Mouse (Mus musculus): ENCODE results near the gene Efs. TPM values are rescaled to one million over a fixed set of nuclear protein-coding genes. Genes with fewer than 3 reads are reported as not detected.
A peak's percentile ranks its signal among the peaks of the same experiment; 100 is the strongest.

Gene Efs
- polyA plus RNA-seq, 1 experiment from 2014 or later, result 27.6 TPM

GRCm38 (mm10) chr14:54942479-54942878, 16.6 kb upstream of the Efs start:
- no peaks in the 10 kb centered on the region for H3K27me3 ChIP-seq (ENCODE audit: control insufficient read depth, insufficient read depth, low read length)
- ATAC-seq (ENCODE audit: low FRiP score) (no peak), DNase-seq (ENCODE audit: low spot score, missing footprints) (no peak)
- H3K4me1 ChIP-seq (ENCODE audit: control insufficient read depth, insufficient read depth, low read length), result no peaks in the 10 kb centered on the region
- no peaks in the 10 kb centered on the region for H3K9me3 ChIP-seq (ENCODE audit: control insufficient read depth, low read length)
- no peak overlapping the region for H3K4me2 ChIP-seq
- H3K4me3 ChIP-seq (ENCODE audit: low read depth, low read length), result no peak overlapping the region
- H3K36me3 ChIP-seq (ENCODE audit: control insufficient read depth, insufficient read depth, low read length), result no peaks in the 10 kb centered on the region
- 92% methylated on average over 8 of the region's 8 CpGs for WGBS
- H3K9ac ChIP-seq (ENCODE audit: low read length), result no peak overlapping the region
- no peak overlapping the region for H3K27ac ChIP-seq (ENCODE audit: low read depth, low read length)

- H3K4me3 ChIP-seq (ENCODE audit: low read depth, low read length), result no peak overlapping the region
- ATAC-seq (ENCODE audit: low FRiP score), result no peak
- H3K4me1 ChIP-seq (ENCODE audit: control insufficient read depth, insufficient read depth, low read length), result no peaks in the 10 kb centered on the region; the same call in 1 of the 2 replicates
- no peaks in the 10 kb centered on the region for H3K9me3 ChIP-seq (ENCODE audit: control insufficient read depth, low read length)
- DNase-seq (ENCODE audit: low spot score, missing footprints), result peak; percentile 6
- H3K27me3 ChIP-seq (ENCODE audit: control insufficient read depth, insufficient read depth, low read length), result no peaks in the 10 kb centered on the region
- no peaks in the 10 kb centered on the region for H3K36me3 ChIP-seq (ENCODE audit: control insufficient read depth, insufficient read depth, low read length)
- H3K4me2 ChIP-seq, result no peak overlapping the region
- no peak overlapping the region for H3K9ac ChIP-seq (ENCODE audit: low read length)
- no peak overlapping the region for H3K27ac ChIP-seq (ENCODE audit: low read depth, low read length)
- WGBS, result 73% methylated on average over 13 of the region's 13 CpGs
Observed at GRCm38 (mm10) chr14:54941024-54941978, 15.4 kb upstream of the Efs start.

- Histone ChIP-seq H3K4me1 (ENCODE audit: control insufficient read depth, insufficient read depth, low read length) (no peaks in the 10 kb centered on the region; the same call in 1 of the 2 replicates), H3K27ac (ENCODE audit: low read depth, low read length) (no peak overlapping the region), H3K9me3 (ENCODE audit: control insufficient read depth, low read length) (no peaks in the 10 kb centered on the region), H3K4me3 (ENCODE audit: low read depth, low read length) (no peak overlapping the region), H3K27me3 (ENCODE audit: control insufficient read depth, insufficient read depth, low read length) (no peaks in the 10 kb centered on the region), H3K4me2 (no peak overlapping the region), H3K9ac (ENCODE audit: low read length) (no peak overlapping the region), H3K36me3 (ENCODE audit: control insufficient read depth, insufficient read depth, low read length) (no peaks in the 10 kb centered on the region)
- WGBS, result 88% methylated on average over 3 of the region's 3 CpGs
- no peak for ATAC-seq (ENCODE audit: low FRiP score)
- DNase-seq (ENCODE audit: low spot score, missing footprints), result no peak
Observed at GRCm38 (mm10) chr14:54940176-54940530, 14.2 kb upstream of the Efs start.

- 50% methylated on average over 12 of the region's 12 CpGs for WGBS
- H3K4me3 ChIP-seq (ENCODE audit: low read depth, low read length), result no peak overlapping the region
- no peak overlapping the region for H3K9ac ChIP-seq (ENCODE audit: low read length)
- no peaks in the 10 kb centered on the region; the same call in 1 of the 2 replicates for H3K4me1 ChIP-seq (ENCODE audit: control insufficient read depth, insufficient read depth, low read length)
- no peaks in the 10 kb centered on the region for H3K27me3 ChIP-seq (ENCODE audit: control insufficient read depth, insufficient read depth, low read length)
- DNase-seq (ENCODE audit: low spot score, missing footprints) (peak; percentile 92), ATAC-seq (ENCODE audit: low FRiP score) (no peak)
- H3K27ac ChIP-seq (ENCODE audit: low read depth, low read length), result no peak overlapping the region
- no peak overlapping the region for H3K4me2 ChIP-seq
- H3K9me3 ChIP-seq (ENCODE audit: control insufficient read depth, low read length), result no peaks in the 10 kb centered on the region
- H3K36me3 ChIP-seq (ENCODE audit: control insufficient read depth, insufficient read depth, low read length), result no peaks in the 10 kb centered on the region
Observed at GRCm38 (mm10) chr14:54939434-54940175, 13.7 kb upstream of the Efs start.

- Histone ChIP-seq H3K4me1 (ENCODE audit: control insufficient read depth, insufficient read depth, low read length) (no peaks in the 10 kb centered on the region; the same call in 1 of the 2 replicates), H3K27ac (ENCODE audit: low read depth, low read length) (no peak overlapping the region), H3K36me3 (ENCODE audit: control insufficient read depth, insufficient read depth, low read length) (no peaks in the 10 kb centered on the region), H3K4me3 (ENCODE audit: low read depth, low read length) (no peak overlapping the region), H3K9me3 (ENCODE audit: control insufficient read depth, low read length) (no peaks in the 10 kb centered on the region), H3K9ac (ENCODE audit: low read length) (no peak overlapping the region), H3K4me2 (no peak overlapping the region), H3K27me3 (ENCODE audit: control insufficient read depth, insufficient read depth, low read length) (no peaks in the 10 kb centered on the region)
- DNase-seq (ENCODE audit: low spot score, missing footprints) (peak; percentile 19), ATAC-seq (ENCODE audit: low FRiP score) (no peak)
- whole genome bisulfite sequencing, result 80% methylated on average over 15 of the region's 15 CpGs
Observed at GRCm38 (mm10) chr14:54938431-54939219, 12.7 kb upstream of the Efs start.

GRCm38 (mm10) chr14:54937361-54938182, 11.6 kb upstream of the Efs start:
- no peaks in the 10 kb centered on the region for H3K27me3 ChIP-seq (ENCODE audit: control insufficient read depth, insufficient read depth, low read length)
- H3K36me3 ChIP-seq (ENCODE audit: control insufficient read depth, insufficient read depth, low read length), result no peaks in the 10 kb centered on the region
- DNase-seq (ENCODE audit: low spot score, missing footprints) (no peak), ATAC-seq (ENCODE audit: low FRiP score) (no peak)
- H3K4me2 ChIP-seq, result no peak overlapping the region
- no peaks in the 10 kb centered on the region for H3K9me3 ChIP-seq (ENCODE audit: control insufficient read depth, low read length)
- no peak overlapping the region for H3K9ac ChIP-seq (ENCODE audit: low read length)
- H3K27ac ChIP-seq (ENCODE audit: low read depth, low read length), result no peak overlapping the region
- no peaks in the 10 kb centered on the region; the same call in 1 of the 2 replicates for H3K4me1 ChIP-seq (ENCODE audit: control insufficient read depth, insufficient read depth, low read length)
- H3K4me3 ChIP-seq (ENCODE audit: low read depth, low read length), result no peak overlapping the region
- 90% methylated on average over 16 of the region's 16 CpGs for WGBS

- no peaks in the 10 kb centered on the region for H3K36me3 ChIP-seq (ENCODE audit: control insufficient read depth, insufficient read depth, low read length)
- no peaks in the 10 kb centered on the region for H3K9me3 ChIP-seq (ENCODE audit: control insufficient read depth, low read length)
- no peak overlapping the region for H3K4me3 ChIP-seq (ENCODE audit: low read depth, low read length)
- no peak overlapping the region for H3K4me2 ChIP-seq
- H3K27me3 ChIP-seq (ENCODE audit: control insufficient read depth, insufficient read depth, low read length), result no peaks in the 10 kb centered on the region
- WGBS, result 64% methylated on average over 6 of the region's 6 CpGs
- no peaks in the 10 kb centered on the region; the same call in 1 of the 2 replicates for H3K4me1 ChIP-seq (ENCODE audit: control insufficient read depth, insufficient read depth, low read length)
- DNase-seq (ENCODE audit: low spot score, missing footprints) (no peak), ATAC-seq (ENCODE audit: low FRiP score) (no peak)
- no peak overlapping the region for H3K27ac ChIP-seq (ENCODE audit: low read depth, low read length)
- 0 out of 2 replicates have a peak overlapping the region, but pooled peaks have one; percentile 34 for H3K9ac ChIP-seq (ENCODE audit: low read length)
Observed at GRCm38 (mm10) chr14:54936831-54937160, 10.9 kb upstream of the Efs start.
